Mouse (Mus musculus): ENCODE measurements at regions not wholly inside any gene's neighbourhood (a gene's known extent, or its start where the extent isn't known, plus 50 kb on each side); places are given as distances from the start of the nearest gene placed in this dataset.

- TF ChIP-seq CTCF (IDR thresholded peaks at IDR 0.05; ENCODE audit: extremely low read depth, insufficient read depth, insufficient read length, insufficient replicate concordance) (no peak), POLR2A (IDR thresholded peaks at IDR 0.05; ENCODE audit: low read depth, low read length) (no peak)
Observed at GRCm38 (mm10) chr10:83996489-83996888, 273.8 kb downstream of the 1500009L16Rik start.

Data from spleen, adult 2 months (tissue).